Mouse (Mus musculus) spleen, postnatal 10 days (tissue): ENCODE measurements around the gene Apeh.
"Not testable (repeated sequence)": the region's sequence is repeated elsewhere in the genome, so short reads cannot be mapped to it uniquely, and the experiment has no call there.

Experiments used
- DNase-seq, 2 experiments: peaks; one replicate each; pipeline ENCODE4 v3.0.0; 2021 to 2022; ENCODE audit warnings: low spot score in 2 of 2

Apeh gene

GRCm38 (mm10) chr9:108094184-108094941, at the start of gene Apeh:
TSS of gene Apeh (minus strand) at chr9:108094606.
- peak; percentile 99 for DNase-seq

GRCm38 (mm10) chr9:108143470-108143869, 49.1 kb upstream of the Apeh start:
- no peak for DNase-seq

GRCm38 (mm10) chr9:108141387-108141786, 47.0 kb upstream of the Apeh start:
- no peak for DNase-seq

GRCm38 (mm10) chr9:108139963-108140695, 45.7 kb upstream of the Apeh start:
- no peak for DNase-seq

- DNase-seq = no peak
Measured at GRCm38 (mm10) chr9:108139169-108139962, 45.0 kb upstream of the Apeh start.

- no peak for DNase-seq
Measured at GRCm38 (mm10) chr9:108138118-108138517, 43.7 kb upstream of the Apeh start.

- DNase-seq = no peak
Measured at GRCm38 (mm10) chr9:108137523-108137922, 43.1 kb upstream of the Apeh start.

GRCm38 (mm10) chr9:108136930-108137462, 42.6 kb upstream of the Apeh start:
- DNase-seq = no peak

- DNase-seq = peak in 1 of 2 experiments; percentile 62
Measured at GRCm38 (mm10) chr9:108136225-108136624, 41.8 kb upstream of the Apeh start.

GRCm38 (mm10) chr9:108135679-108136078, 41.3 kb upstream of the Apeh start:
- not testable (repeated sequence) for DNase-seq

GRCm38 (mm10) chr9:108133478-108133877, 39.1 kb upstream of the Apeh start:
- DNase-seq = no peak

- DNase-seq = no peak
Measured at GRCm38 (mm10) chr9:108132373-108132772, 38.0 kb upstream of the Apeh start.

- DNase-seq = no peak
Measured at GRCm38 (mm10) chr9:108131502-108131901, 37.1 kb upstream of the Apeh start.

GRCm38 (mm10) chr9:108129042-108129948, 34.9 kb upstream of the Apeh start:
- no peak for DNase-seq

- no peak for DNase-seq
Measured at GRCm38 (mm10) chr9:108128248-108128647, 33.8 kb upstream of the Apeh start.

GRCm38 (mm10) chr9:108126436-108127180, 32.2 kb upstream of the Apeh start:
- DNase-seq = no peak

GRCm38 (mm10) chr9:108125731-108126130, 31.3 kb upstream of the Apeh start:
- no peak for DNase-seq

- no peak for DNase-seq
Measured at GRCm38 (mm10) chr9:108123916-108124315, 29.5 kb upstream of the Apeh start.

- no peak for DNase-seq
Measured at GRCm38 (mm10) chr9:108121170-108121969, 27.0 kb upstream of the Apeh start.
